Mouse (Mus musculus): Measurements from ENCODE around the gene Eri3. TPM values are rescaled to one million over a fixed set of nuclear protein-coding genes. Genes with fewer than 3 reads are reported as not detected.

The Eri3 gene
- polyA plus RNA-seq, 1 experiment, result 201 TPM

- TF ChIP-seq CTCF (IDR thresholded peaks at IDR 0.05; ENCODE audit: extremely low read depth, insufficient read depth, low read length) (no peak), POLR2A (IDR thresholded peaks at IDR 0.05; ENCODE audit: extremely low read depth, insufficient read depth, low read length) (no peak)
- H3K27ac ChIP-seq (ENCODE audit: insufficient read depth, low read length), result no peak overlapping the region
- H3K4me3 ChIP-seq (ENCODE audit: insufficient read depth, low read length), result no peak overlapping the region
- no peaks in the 10 kb centered on the region for H3K4me1 ChIP-seq (ENCODE audit: control insufficient read depth, insufficient read depth, low read length)
These were observed 61.6 kb downstream of the Eri3 start for GRCm38 (mm10) chr4:117611814-117612213.

DNA sequence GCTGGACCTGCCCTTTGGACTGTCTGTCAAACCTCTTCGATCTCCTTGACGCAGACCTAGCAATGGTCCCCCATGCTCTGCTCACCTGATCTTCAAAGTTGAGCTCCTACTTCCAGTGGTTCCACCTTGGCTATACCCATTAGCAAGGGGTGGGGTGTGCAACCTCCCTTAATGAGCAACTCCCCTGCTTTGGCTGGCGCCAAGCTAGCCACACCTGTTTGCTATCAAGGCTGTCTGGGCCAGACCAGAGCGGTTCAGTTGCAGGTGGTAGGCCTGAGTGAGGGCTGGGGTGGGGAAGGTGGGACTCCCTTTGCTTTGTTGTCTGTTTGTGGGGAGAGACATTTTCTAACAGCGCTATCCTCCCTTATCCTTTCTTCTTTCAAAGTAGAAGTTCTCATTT lies 62.5 kb downstream of the Eri3 start:
- H3K4me1 ChIP-seq (ENCODE audit: control insufficient read depth, insufficient read depth, low read length), result no peaks in the 10 kb centered on the region
- H3K27ac ChIP-seq (ENCODE audit: insufficient read depth, low read length), result no peak overlapping the region
- H3K4me3 ChIP-seq (ENCODE audit: insufficient read depth, low read length), result no peak overlapping the region
- TF ChIP-seq CTCF (IDR thresholded peaks at IDR 0.05; ENCODE audit: extremely low read depth, insufficient read depth, low read length) (no peak), POLR2A (IDR thresholded peaks at IDR 0.05; ENCODE audit: extremely low read depth, insufficient read depth, low read length) (no peak)

DNA sequence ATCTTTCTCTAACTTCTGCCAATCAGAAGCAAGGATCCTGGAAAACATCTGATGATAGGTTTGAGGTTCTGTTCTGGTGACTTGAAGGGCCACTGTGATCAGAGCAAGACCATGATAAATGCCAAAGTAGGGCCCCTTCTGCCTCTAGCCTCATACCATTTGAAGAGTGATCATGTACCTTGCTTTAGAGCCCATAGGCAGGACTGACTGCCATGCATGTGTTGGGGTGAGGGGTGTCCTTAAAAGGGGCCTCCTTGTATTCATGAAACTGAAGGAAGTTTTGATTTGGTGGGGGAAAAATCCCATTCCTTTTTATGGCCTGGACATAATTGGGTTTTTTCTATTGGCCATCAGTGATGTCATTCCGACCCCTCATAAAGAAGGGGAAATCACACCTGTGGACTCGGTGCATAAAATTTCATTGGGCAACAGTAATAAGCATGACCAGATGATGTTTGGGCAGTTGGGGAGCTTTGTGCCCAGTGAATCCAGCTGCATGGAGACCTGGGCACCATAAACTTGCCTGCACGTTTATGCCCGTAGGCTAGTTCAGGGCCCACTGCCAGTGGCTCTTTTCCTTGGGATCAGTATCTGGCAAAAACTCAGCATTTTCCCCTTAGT lies 63.1 kb downstream of the Eri3 start:
- H3K4me1 ChIP-seq (ENCODE audit: control insufficient read depth, insufficient read depth, low read length), result no peaks in the 10 kb centered on the region
- no peak overlapping the region for H3K4me3 ChIP-seq (ENCODE audit: insufficient read depth, low read length)
- H3K27ac ChIP-seq (ENCODE audit: insufficient read depth, low read length), result no peak overlapping the region
- TF ChIP-seq CTCF (IDR thresholded peaks at IDR 0.05; ENCODE audit: extremely low read depth, insufficient read depth, low read length) (no peak), POLR2A (IDR thresholded peaks at IDR 0.05; ENCODE audit: extremely low read depth, insufficient read depth, low read length) (no peak)

DNA sequence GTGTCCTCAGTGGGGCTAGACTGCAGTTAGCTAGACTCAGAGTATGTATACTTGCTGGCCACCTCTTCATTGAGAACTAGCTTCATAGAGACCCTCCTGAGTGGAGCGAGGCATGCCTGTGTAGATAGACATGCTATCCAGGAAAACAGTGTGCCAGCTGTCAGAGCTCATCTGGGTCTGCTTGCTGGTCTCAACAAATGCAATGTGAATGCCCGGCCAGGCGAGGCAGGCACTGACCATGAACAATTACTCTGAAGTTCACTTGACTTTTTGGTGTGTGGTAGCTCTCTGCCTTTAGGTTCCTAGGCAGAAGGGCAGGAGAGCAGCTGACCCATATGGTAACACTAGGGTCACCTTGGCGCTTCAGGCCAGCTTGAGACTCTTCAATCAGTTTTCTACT lies 66.4 kb downstream of the Eri3 start:
- no peak for TF ChIP-seq CTCF (IDR thresholded peaks at IDR 0.05; ENCODE audit: extremely low read depth, insufficient read depth, low read length)
- TF ChIP-seq POLR2A (IDR thresholded peaks at IDR 0.05; ENCODE audit: extremely low read depth, insufficient read depth, low read length), result no peak
- Histone ChIP-seq H3K27ac (ENCODE audit: insufficient read depth, low read length) (no peak overlapping the region), H3K4me3 (ENCODE audit: insufficient read depth, low read length) (no peak overlapping the region)

GRCm38 (mm10) chr4:117622270-117622669 lies 72.1 kb downstream of the Eri3 start:
- H3K4me3 ChIP-seq (ENCODE audit: insufficient read depth, low read length), result no peak overlapping the region
- H3K4me1 ChIP-seq (ENCODE audit: control insufficient read depth, insufficient read depth, low read length), result no peaks in the 10 kb centered on the region
- TF ChIP-seq CTCF (IDR thresholded peaks at IDR 0.05; ENCODE audit: extremely low read depth, insufficient read depth, low read length) (no peak), POLR2A (IDR thresholded peaks at IDR 0.05; ENCODE audit: extremely low read depth, insufficient read depth, low read length) (no peak)
- no peak overlapping the region for H3K27ac ChIP-seq (ENCODE audit: insufficient read depth, low read length)

More for the DNA sequence above, 66.4 kb downstream of the Eri3 start:
- no peaks in the 10 kb centered on the region for H3K4me1 ChIP-seq (ENCODE audit: control insufficient read depth, insufficient read depth, low read length)

DNA sequence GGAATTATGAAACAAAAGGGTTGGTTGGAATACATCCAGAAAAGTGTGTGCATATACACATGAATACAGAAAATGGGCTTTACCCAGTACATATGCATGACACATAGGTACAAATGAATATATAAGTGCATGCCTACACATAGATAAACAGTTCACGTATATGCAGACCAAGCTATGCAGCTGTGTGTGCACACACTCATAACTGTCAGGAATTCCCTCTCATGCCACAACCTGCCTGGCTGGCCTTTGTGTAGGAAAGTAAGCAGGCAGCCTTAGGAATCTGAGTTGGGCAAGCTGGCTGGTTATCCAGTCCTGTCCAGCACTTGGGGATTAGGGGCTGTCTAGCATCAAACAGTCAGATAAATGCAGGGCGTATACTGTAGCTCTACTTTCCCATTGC lies 72.9 kb downstream of the Eri3 start:
- TF ChIP-seq POLR2A (IDR thresholded peaks at IDR 0.05; ENCODE audit: extremely low read depth, insufficient read depth, low read length) (no peak), CTCF (IDR thresholded peaks at IDR 0.05; ENCODE audit: extremely low read depth, insufficient read depth, low read length) (no peak)
- Histone ChIP-seq H3K4me3 (ENCODE audit: insufficient read depth, low read length) (no peak overlapping the region), H3K27ac (ENCODE audit: insufficient read depth, low read length) (no peak overlapping the region), H3K4me1 (ENCODE audit: control insufficient read depth, insufficient read depth, low read length) (no peaks in the 10 kb centered on the region)

GRCm38 (mm10) chr4:117624660-117625059 lies 74.5 kb downstream of the Eri3 start:
- Histone ChIP-seq H3K4me1 (ENCODE audit: control insufficient read depth, insufficient read depth, low read length) (peaks cover 1% of the 10 kb centered on the region; the same call in 1 of the 2 replicates), H3K4me3 (ENCODE audit: insufficient read depth, low read length) (no peak overlapping the region), H3K27ac (ENCODE audit: insufficient read depth, low read length) (no peak overlapping the region)
- TF ChIP-seq CTCF (IDR thresholded peaks at IDR 0.05; ENCODE audit: extremely low read depth, insufficient read depth, low read length) (no peak), POLR2A (IDR thresholded peaks at IDR 0.05; ENCODE audit: extremely low read depth, insufficient read depth, low read length) (no peak)

DNA sequence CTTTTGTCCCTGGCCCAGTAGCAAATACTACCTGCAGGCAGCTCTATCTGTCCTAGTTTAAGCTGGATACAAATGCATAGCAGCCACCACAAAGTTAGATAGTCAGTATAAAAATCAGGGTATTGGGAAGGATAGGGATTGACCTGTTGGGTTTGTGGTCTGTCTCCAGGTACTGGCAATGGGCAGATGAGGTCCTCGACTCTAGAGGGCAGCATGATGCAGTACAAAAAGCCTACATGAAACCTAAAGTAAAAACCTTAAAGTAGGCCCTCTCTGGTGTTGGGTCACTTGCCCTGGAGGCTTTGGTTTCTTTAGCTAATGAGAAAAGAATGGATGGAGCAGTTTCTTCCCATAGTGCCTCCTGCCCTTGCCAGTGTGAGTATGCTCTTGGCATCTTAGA lies 78.3 kb downstream of the Eri3 start:
- Histone ChIP-seq H3K4me3 (ENCODE audit: insufficient read depth, low read length) (no peak overlapping the region), H3K27ac (ENCODE audit: insufficient read depth, low read length) (no peak overlapping the region), H3K4me1 (ENCODE audit: control insufficient read depth, insufficient read depth, low read length) (peaks cover 6% of the 10 kb centered on the region)
- TF ChIP-seq CTCF (IDR thresholded peaks at IDR 0.05; ENCODE audit: extremely low read depth, insufficient read depth, low read length) (peak; percentile 51), POLR2A (IDR thresholded peaks at IDR 0.05; ENCODE audit: extremely low read depth, insufficient read depth, low read length) (no peak)

DNA sequence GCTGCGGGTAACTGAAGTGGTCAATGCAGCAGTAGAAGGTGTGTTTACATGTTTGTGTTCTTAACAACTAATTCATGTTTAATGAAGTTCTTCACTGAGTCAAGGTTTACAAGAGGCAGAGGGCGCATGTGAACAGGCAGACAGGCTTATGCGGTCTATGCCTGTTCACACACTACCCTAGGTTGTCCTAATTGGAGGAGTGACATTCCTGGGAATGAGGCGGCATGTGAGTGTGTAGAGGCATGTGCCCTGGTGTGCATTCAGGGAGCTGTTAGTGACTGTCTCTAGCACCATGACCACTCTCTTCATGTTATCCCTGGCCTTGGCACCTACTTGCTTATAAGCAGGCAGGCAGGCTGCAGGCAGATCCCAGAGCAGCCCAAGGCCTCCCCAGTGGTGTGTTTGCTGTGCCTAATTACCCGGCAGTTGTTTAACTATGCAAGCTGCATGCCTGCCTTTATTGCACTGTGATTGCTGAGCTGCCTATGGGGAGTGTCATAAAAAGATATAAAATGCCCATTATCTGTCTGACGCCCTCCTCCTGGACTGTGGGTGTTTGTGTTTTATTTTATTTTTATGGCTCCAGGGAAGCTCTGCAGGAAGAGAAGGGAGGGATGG lies 80.0 kb downstream of the Eri3 start:
- H3K4me1 ChIP-seq (ENCODE audit: control insufficient read depth, insufficient read depth, low read length), result peaks cover 6% of the 10 kb centered on the region
- no peak overlapping the region for H3K4me3 ChIP-seq (ENCODE audit: insufficient read depth, low read length)
- TF ChIP-seq CTCF (IDR thresholded peaks at IDR 0.05; ENCODE audit: extremely low read depth, insufficient read depth, low read length) (no peak), POLR2A (IDR thresholded peaks at IDR 0.05; ENCODE audit: extremely low read depth, insufficient read depth, low read length) (no peak)
- no peak overlapping the region for H3K27ac ChIP-seq (ENCODE audit: insufficient read depth, low read length)

GRCm38 (mm10) chr4:117633527-117633926 lies 83.4 kb downstream of the Eri3 start:
- H3K27ac ChIP-seq (ENCODE audit: insufficient read depth, low read length), result no peak overlapping the region
- H3K4me3 ChIP-seq (ENCODE audit: insufficient read depth, low read length), result no peak overlapping the region
- TF ChIP-seq CTCF (IDR thresholded peaks at IDR 0.05; ENCODE audit: extremely low read depth, insufficient read depth, low read length) (no peak), POLR2A (IDR thresholded peaks at IDR 0.05; ENCODE audit: extremely low read depth, insufficient read depth, low read length) (no peak)
- peaks cover 10% of the 10 kb centered on the region for H3K4me1 ChIP-seq (ENCODE audit: control insufficient read depth, insufficient read depth, low read length)

Measured in cortical plate, adult 2 months (tissue).